Mouse (Mus musculus): ENCODE measurements around the gene Fmnl2.

DNA sequence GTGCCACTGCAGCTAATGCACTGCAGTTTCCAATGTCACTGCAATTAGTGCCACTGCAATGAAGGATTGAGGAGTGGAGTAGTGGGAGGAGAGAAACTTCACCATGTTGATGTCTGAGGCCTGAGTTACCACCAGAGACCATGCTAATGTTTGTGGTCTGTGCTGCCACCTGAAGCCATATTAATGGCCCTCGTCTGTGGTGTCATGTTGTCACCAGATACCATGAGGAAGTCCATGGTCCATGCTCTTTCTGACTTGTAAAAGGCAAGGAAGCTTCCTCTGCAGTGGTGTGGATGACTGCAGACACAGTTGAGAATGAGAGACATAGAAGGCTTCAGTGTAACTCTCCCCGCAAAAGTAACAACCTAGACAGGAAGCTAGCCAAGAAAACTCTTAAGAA lies 26.1 kb upstream of the Fmnl2 start:
- TF ChIP-seq CTCF (IDR thresholded peaks at IDR 0.05; ENCODE audit: insufficient read depth, low read depth, low read length) = no peak
- no peak for TF ChIP-seq POLR2A (IDR thresholded peaks at IDR 0.05; ENCODE audit: insufficient read depth, low read depth, low read length)
